Mouse (Mus musculus) hindbrain, embryonic 14.5 days (tissue): Measurements from ENCODE around the gene Kidins220. TPM values are rescaled to one million over a fixed set of nuclear protein-coding genes. Genes with fewer than 3 reads are reported as not detected.

Source experiments
- ATAC-seq: fragments of 200-750 bp; cut with Nextera tagmentation; 2 replicates; pipeline ENCODE4 v1.8.0; 2017; ENCODE audit warnings: moderate number of reproducible peaks, mild to moderate bottlenecking, moderate TSS enrichment, moderate library complexity; ENCODE audit not compliant: low FRiP score
- DNase-seq: peaks from one replicate; pipeline ENCODE4 v3.0.0-alpha.2; 2015; ENCODE audit warnings: low spot score
- H3K27ac ChIP-seq: fragments of 300-500 bp; sonication (generic); 2 replicates; pipeline ENCODE4 v1.5.1; 2014; ENCODE audit warnings: mild to moderate bottlenecking, moderate library complexity
- H3K27me3 ChIP-seq: fragments of 300-500 bp; sonication (generic); 2 replicates; pipeline ENCODE4 v1.6.1; 2014; ENCODE audit warnings: mild to moderate bottlenecking, low read length, mixed read lengths; ENCODE audit not compliant: control insufficient read depth, insufficient read depth
- H3K36me3 ChIP-seq: fragments of 300-500 bp; sonication (generic); replicated peaks from 2 replicates; pipeline ENCODE4 v1.6.1; 2014; ENCODE audit not compliant: control insufficient read depth, insufficient read depth
- H3K4me1 ChIP-seq: fragments of 300-500 bp; sonication (generic); replicated peaks from 2 replicates; pipeline ENCODE4 v1.6.1; 2014; ENCODE audit warnings: antibody characterized with exemption, low read length, mixed read lengths; ENCODE audit not compliant: control insufficient read depth, insufficient read depth
- H3K4me2 ChIP-seq: fragments of 300-500 bp; sonication (generic); replicated peaks from 2 replicates; pipeline ENCODE4 v1.6.1; 2014; ENCODE audit warnings: mild to moderate bottlenecking, moderate library complexity
- H3K4me3 ChIP-seq: fragments of 300-500 bp; sonication (generic); replicated peaks from 2 replicates; pipeline ENCODE4 v1.5.1; 2014; ENCODE audit warnings: mild to moderate bottlenecking, low read length
- H3K9ac ChIP-seq: fragments of 300-500 bp; sonication (generic); 2 replicates; pipeline ENCODE4 v1.6.1; 2014
- H3K9me3 ChIP-seq: fragments of 300-500 bp; sonication (generic); 2 replicates; pipeline ENCODE4 v1.6.1; 2016; ENCODE audit warnings: low read length; ENCODE audit not compliant: control insufficient read depth
- WGBS: fragments of 180-500 bp; shearing (Covaris S2); extraction: QIAGEN DNeasy Blood & Tissue Kit; methylation state at CpG from one replicate; pipeline ENCODE4 v1.1.7; 2014; 5-methylcytosine and 5-hydroxymethylcytosine counted together
- polyA plus RNA-seq: library from polyadenylated mRNA; unstranded; fragments of >200 nt; fragmentation: Nextera tagmentation; extraction: Ambion mirVana; gene quantifications from 2 replicates; pipeline ENCODE4 v1.2.1, GENCODE M21; 2014

Kidins220 gene
- polyA plus RNA-seq, 1 experiment from 2014 or later = 174 TPM

GRCm38 (mm10) chr12:24955137-24955536 lies 19.6 kb upstream of the Kidins220 start:
- Histone ChIP-seq H3K36me3 (peaks cover 89% of the 10 kb centered on the region), H3K27ac (no peak overlapping the region), H3K27me3 (no peaks in the 10 kb centered on the region), H3K4me1 (no peaks in the 10 kb centered on the region), H3K4me2 (no peak overlapping the region), H3K9me3 (no peaks in the 10 kb centered on the region), H3K9ac (no peak overlapping the region), H3K4me3 (no peak overlapping the region)
- 89% methylated on average over 9 of the region's 9 CpGs for WGBS
- no peak for ATAC-seq
- no peak for DNase-seq

GRCm38 (mm10) chr12:24958526-24958925 lies 16.2 kb upstream of the Kidins220 start:
- H3K27ac ChIP-seq = no peak overlapping the region
- peaks cover 70% of the 10 kb centered on the region for H3K36me3 ChIP-seq
- ATAC-seq (no peak), DNase-seq (no peak)
- H3K4me2 ChIP-seq = no peak overlapping the region
- H3K4me1 ChIP-seq = no peaks in the 10 kb centered on the region
- 93% methylated on average over 3 of the region's 3 CpGs for WGBS
- H3K27me3 ChIP-seq = no peaks in the 10 kb centered on the region
- no peak overlapping the region for H3K4me3 ChIP-seq
- H3K9ac ChIP-seq = no peak overlapping the region
- H3K9me3 ChIP-seq = no peaks in the 10 kb centered on the region

- WGBS = 93% methylated on average over 7 of the region's 7 CpGs
- DNase-seq (no peak), ATAC-seq (no peak)
- no peak overlapping the region for H3K9ac ChIP-seq
- H3K27ac ChIP-seq = no peak overlapping the region
- no peak overlapping the region for H3K4me3 ChIP-seq
- no peaks in the 10 kb centered on the region for H3K27me3 ChIP-seq
- no peak overlapping the region for H3K4me2 ChIP-seq
- H3K4me1 ChIP-seq = no peaks in the 10 kb centered on the region
- H3K9me3 ChIP-seq = 0 out of 2 replicates have a peak, but pooled peaks cover 4% of the 10 kb centered on the region
- H3K36me3 ChIP-seq = peaks cover 43% of the 10 kb centered on the region
Observed at GRCm38 (mm10) chr12:24961821-24962220, 12.9 kb upstream of the Kidins220 start.

- no peak overlapping the region for H3K9ac ChIP-seq
- no peak overlapping the region for H3K27ac ChIP-seq
- peaks cover 36% of the 10 kb centered on the region for H3K36me3 ChIP-seq
- no peaks in the 10 kb centered on the region for H3K4me1 ChIP-seq
- ATAC-seq (no peak), DNase-seq (no peak)
- H3K9me3 ChIP-seq = 0 out of 2 replicates have a peak, but pooled peaks cover 5% of the 10 kb centered on the region
- WGBS = 84% methylated on average over 11 of the region's 11 CpGs
- no peak overlapping the region for H3K4me2 ChIP-seq
- no peaks in the 10 kb centered on the region for H3K27me3 ChIP-seq
- no peak overlapping the region for H3K4me3 ChIP-seq
Observed at GRCm38 (mm10) chr12:24962362-24962967, 12.3 kb upstream of the Kidins220 start.

GRCm38 (mm10) chr12:24963393-24964022 lies 11.2 kb upstream of the Kidins220 start:
- peaks cover 26% of the 10 kb centered on the region for H3K36me3 ChIP-seq
- H3K9me3 ChIP-seq = 0 out of 2 replicates have a peak, but pooled peaks cover 5% of the 10 kb centered on the region
- H3K4me2 ChIP-seq = no peak overlapping the region
- no peak overlapping the region for H3K27ac ChIP-seq
- H3K9ac ChIP-seq = no peak overlapping the region
- no peak overlapping the region for H3K4me3 ChIP-seq
- DNase-seq (no peak), ATAC-seq (no peak)
- no peaks in the 10 kb centered on the region for H3K27me3 ChIP-seq
- H3K4me1 ChIP-seq = no peaks in the 10 kb centered on the region
- 77% methylated on average over 13 of the region's 13 CpGs for WGBS

GRCm38 (mm10) chr12:24965406-24965805 lies 9.3 kb upstream of the Kidins220 start:
- DNase-seq (no peak), ATAC-seq (no peak; the same call in 1 of the 2 replicates)
- no peak overlapping the region for H3K9ac ChIP-seq

GRCm38 (mm10) chr12:24966046-24966445 lies 8.7 kb upstream of the Kidins220 start:
- 85% methylated on average over 2 of the region's 2 CpGs for WGBS
- H3K4me2 ChIP-seq = no peak overlapping the region
- H3K4me1 ChIP-seq = no peaks in the 10 kb centered on the region
- ATAC-seq = no peak
- DNase-seq = no peak
- H3K9me3 ChIP-seq = 0 out of 2 replicates have a peak, but pooled peaks cover 5% of the 10 kb centered on the region
- no peak overlapping the region for H3K9ac ChIP-seq
- H3K27me3 ChIP-seq = no peaks in the 10 kb centered on the region
- H3K36me3 ChIP-seq = 0 out of 2 replicates have a peak, but pooled peaks cover 5% of the 10 kb centered on the region
- no peak overlapping the region for H3K4me3 ChIP-seq
- no peak overlapping the region for H3K27ac ChIP-seq

More at GRCm38 (mm10) chr12:24965406-24965805, 9.3 kb upstream of the Kidins220 start:
- no peaks in the 10 kb centered on the region for H3K4me1 ChIP-seq
- no peak overlapping the region for H3K4me3 ChIP-seq
- no peaks in the 10 kb centered on the region for H3K27me3 ChIP-seq
- H3K27ac ChIP-seq = no peak overlapping the region
- 85% methylated on average over 6 of the region's 6 CpGs for WGBS
- no peak overlapping the region for H3K4me2 ChIP-seq
- H3K9me3 ChIP-seq = 0 out of 2 replicates have a peak, but pooled peaks cover 5% of the 10 kb centered on the region
- H3K36me3 ChIP-seq = peaks cover 11% of the 10 kb centered on the region; the same call in 1 of the 2 replicates

DNA sequence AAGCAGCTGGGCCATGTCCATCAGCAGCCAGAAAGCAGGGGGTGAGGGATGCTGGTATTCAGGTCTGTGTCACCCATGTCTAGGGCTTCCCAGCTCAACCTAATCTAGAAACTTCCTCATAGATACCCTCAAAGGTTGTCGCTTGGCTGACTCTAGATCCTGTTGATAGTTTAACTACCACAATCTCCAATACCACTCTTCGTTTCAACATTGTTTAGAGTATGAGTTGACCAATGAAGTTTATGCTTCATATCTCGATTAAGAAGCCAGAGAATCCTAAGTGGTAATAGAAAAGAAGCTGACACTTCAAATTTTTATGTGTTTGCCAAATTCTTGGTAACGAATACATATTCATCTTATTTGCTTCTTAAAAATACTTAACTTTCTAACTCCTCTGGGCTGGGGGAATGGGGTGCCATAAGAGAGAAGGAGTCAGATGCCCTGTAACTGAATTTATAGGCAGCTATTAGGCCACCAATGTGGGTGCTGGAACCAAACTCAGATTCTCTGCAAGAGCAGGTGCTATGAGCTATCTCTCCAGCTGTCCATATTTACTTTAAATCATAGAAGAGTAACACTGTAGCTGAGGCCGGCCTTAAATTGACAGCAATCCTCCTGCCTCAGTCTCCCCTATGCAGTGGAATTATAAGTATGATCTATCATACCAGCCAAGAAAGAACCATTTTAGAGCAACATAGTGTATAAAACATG lies 3.1 kb upstream of the Kidins220 start:
- Histone ChIP-seq H3K4me2 (no peak overlapping the region), H3K36me3 (no peaks in the 10 kb centered on the region), H3K27ac (no peak overlapping the region), H3K9me3 (0 out of 2 replicates have a peak, but pooled peaks cover 2% of the 10 kb centered on the region), H3K27me3 (no peaks in the 10 kb centered on the region), H3K4me3 (no peak overlapping the region), H3K9ac (no peak overlapping the region), H3K4me1 (peaks cover 5% of the 10 kb centered on the region)
- 90% methylated on average over 5 of the region's 5 CpGs for WGBS
- ATAC-seq = no peak
- DNase-seq = no peak
